Mouse (Mus musculus) testis, postnatal 14 days (tissue): ENCODE results near the gene Syncrip.

Experiments used
- DNase-seq: peaks from one replicate; pipeline ENCODE4 v3.0.0; 2021; ENCODE audit warnings: low spot score

Syncrip gene

GRCm38 (mm10) chr9:88482230-88482828, at the start of gene Syncrip:
Gene Syncrip, minus strand, starts transcription at chr9:88482574.
- DNase-seq = peak; percentile 95

GRCm38 (mm10) chr9:88529979-88530580, 47.7 kb upstream of the Syncrip start:
- DNase-seq = peak; percentile 71

GRCm38 (mm10) chr9:88529571-88529970, 47.2 kb upstream of the Syncrip start:
- no peak for DNase-seq

- DNase-seq = no peak
Measured at GRCm38 (mm10) chr9:88528736-88529135, 46.4 kb upstream of the Syncrip start.

GRCm38 (mm10) chr9:88527956-88528355, 45.6 kb upstream of the Syncrip start:
- no peak for DNase-seq

- no peak for DNase-seq
Measured at GRCm38 (mm10) chr9:88525341-88525740, 43.0 kb upstream of the Syncrip start.

GRCm38 (mm10) chr9:88524796-88525195, 42.4 kb upstream of the Syncrip start:
- no peak for DNase-seq

- no peak for DNase-seq
Measured at GRCm38 (mm10) chr9:88524367-88524766, 42.0 kb upstream of the Syncrip start.

GRCm38 (mm10) chr9:88523335-88523668, 40.9 kb upstream of the Syncrip start:
- DNase-seq = no peak

- peak; percentile 96 for DNase-seq
Measured at GRCm38 (mm10) chr9:88522569-88523334, 40.4 kb upstream of the Syncrip start.

- no peak for DNase-seq
Measured at GRCm38 (mm10) chr9:88521961-88522568, 39.7 kb upstream of the Syncrip start.

GRCm38 (mm10) chr9:88520849-88521483, 38.6 kb upstream of the Syncrip start:
- no peak for DNase-seq

- no peak for DNase-seq
Measured at GRCm38 (mm10) chr9:88520122-88520848, 37.9 kb upstream of the Syncrip start.

GRCm38 (mm10) chr9:88519390-88520121, 37.2 kb upstream of the Syncrip start:
- no peak for DNase-seq

- no peak for DNase-seq
Measured at GRCm38 (mm10) chr9:88516361-88516995, 34.1 kb upstream of the Syncrip start.

GRCm38 (mm10) chr9:88515546-88515945, 33.2 kb upstream of the Syncrip start:
- no peak for DNase-seq

GRCm38 (mm10) chr9:88501846-88502245, 19.5 kb upstream of the Syncrip start:
- DNase-seq = no peak

GRCm38 (mm10) chr9:88500112-88500511, 17.7 kb upstream of the Syncrip start:
- no peak for DNase-seq

- DNase-seq = no peak
Measured at GRCm38 (mm10) chr9:88492522-88492921, 10.1 kb upstream of the Syncrip start.

GRCm38 (mm10) chr9:88484531-88484930, 2.2 kb upstream of the Syncrip start:
- peak; percentile 17 for DNase-seq
